Mouse (Mus musculus): ENCODE measurements around the gene Cdc123.
A peak's percentile ranks its signal among the peaks of the same experiment; 100 is the strongest.
"Not testable (repeated sequence)": the region's sequence is repeated elsewhere in the genome, so short reads cannot be mapped to it uniquely, and the experiment has no call there.

Cdc123 gene

GRCm38 (mm10) chr2:5844873-5845631 is at the start of gene Cdc123, which contains the start of gene Nudt5:
TSS of gene Cdc123 (minus strand) at chr2:5845164.
TSS of gene Nudt5 (plus strand) at chr2:5845019.
- peak; percentile 87 for DNase-seq

- no peak for DNase-seq
These were observed 49.3 kb upstream of the Cdc123 start for GRCm38 (mm10) chr2:5894296-5894695.

- DNase-seq: no peak
These were observed 44.4 kb upstream of the Cdc123 start for GRCm38 (mm10) chr2:5889412-5889811.

- no peak for DNase-seq
These were observed 43.9 kb upstream of the Cdc123 start for GRCm38 (mm10) chr2:5888865-5889264.

- no peak for DNase-seq
These were observed 32.5 kb upstream of the Cdc123 start for GRCm38 (mm10) chr2:5877446-5877845.

- no peak for DNase-seq
These were observed 24.8 kb upstream of the Cdc123 start for GRCm38 (mm10) chr2:5869746-5870145.

GRCm38 (mm10) chr2:5867681-5868080 is 22.7 kb upstream of the Cdc123 start:
- DNase-seq: no peak

- no peak for DNase-seq
These were observed 17.9 kb upstream of the Cdc123 start, which contains the start of gene Gm13199 for GRCm38 (mm10) chr2:5862834-5863233. TSS of gene Gm13199 (minus strand) at chr2:5862934.

GRCm38 (mm10) chr2:5851866-5852265 is 6.9 kb upstream of the Cdc123 start:
- no peak for DNase-seq

GRCm38 (mm10) chr2:5851116-5851515 is 6.2 kb upstream of the Cdc123 start:
- no peak for DNase-seq

GRCm38 (mm10) chr2:5845826-5846225 is 862 bp upstream of the Cdc123 start:
- DNase-seq: no peak

GRCm38 (mm10) chr2:5844181-5844872 is 637 bp downstream of the Cdc123 start:
- DNase-seq: no peak

- no peak for DNase-seq
These were observed 4.1 kb downstream of the Cdc123 start for GRCm38 (mm10) chr2:5840815-5841214.

GRCm38 (mm10) chr2:5825265-5825913 is 19.6 kb downstream of the Cdc123 start:
- DNase-seq: no peak

GRCm38 (mm10) chr2:5824685-5825084 is 20.3 kb downstream of the Cdc123 start:
- no peak for DNase-seq

- DNase-seq: no peak
These were observed 20.8 kb downstream of the Cdc123 start for GRCm38 (mm10) chr2:5824213-5824612.

- no peak for DNase-seq
These were observed 22.5 kb downstream of the Cdc123 start for GRCm38 (mm10) chr2:5822449-5822848.

- no peak for DNase-seq
These were observed 23.7 kb downstream of the Cdc123 start for GRCm38 (mm10) chr2:5821264-5821663.

GRCm38 (mm10) chr2:5811235-5811782 is 33.7 kb downstream of the Cdc123 start:
- DNase-seq: no peak

- no peak for DNase-seq
These were observed 34.8 kb downstream of the Cdc123 start for GRCm38 (mm10) chr2:5810036-5810718.

- DNase-seq: not testable (repeated sequence)
These were observed 38.8 kb downstream of the Cdc123 start for GRCm38 (mm10) chr2:5806201-5806600.

GRCm38 (mm10) chr2:5805228-5805627 is 39.7 kb downstream of the Cdc123 start:
- DNase-seq: no peak
